Mouse (Mus musculus) gastrocnemius, adult 2 months (tissue): ENCODE results near the gene 1700001P01Rik. TPM values are rescaled to one million over a fixed set of nuclear protein-coding genes. Genes with fewer than 3 reads are reported as not detected.

Source experiments
- DNase-seq: peaks from one replicate; pipeline ENCODE4 v3.0.0; 2022
- H3K27ac ChIP-seq: fragments of 200-600 bp; 2 replicates; pipeline ENCODE4 v1.8.1; 2022; ENCODE audit warnings: mild to moderate bottlenecking
- H3K4me3 ChIP-seq: fragments of 200-600 bp; 2 replicates; pipeline ENCODE4 v1.8.1; 2022; ENCODE audit warnings: mild to moderate bottlenecking, moderate library complexity
- CTCF ChIP-seq: fragments of 200-600 bp; IDR thresholded peaks from 2 replicates; pipeline ENCODE4 v1.8.1; 2022; ENCODE audit warnings: antibody characterized with exemption, mild to moderate bottlenecking, moderate library complexity
- intact Hi-C: fragments of 180-260 bp; cut with DNase I; formaldehyde crosslinking; loops from one replicate; pipeline ENCODE4 v1.15.1; 2025
- total RNA-seq, 2 experiments: library from RNA; stranded (reverse); gene quantifications; 2 replicates each; pipeline ENCODE4 v1.2.3; 2021

The 1700001P01Rik gene
- total RNA-seq, 2 experiments from 2014 or later = 0.39 to 0.56 TPM

- peak overlapping the region; percentile 97 for H3K27ac ChIP-seq
- H3K4me3 ChIP-seq = peak overlapping the region; percentile 49
- intact Hi-C loops = no loop called here
- TF ChIP-seq CTCF = no peak
- DNase-seq = peak; percentile 63
These were observed 31.9 kb upstream of the 1700001P01Rik start for GRCm38 (mm10) chr11:97807626-97808025.

- no peak for DNase-seq
- H3K4me3 ChIP-seq = peak overlapping the region; percentile 56
- intact Hi-C loops = no loop called here
- H3K27ac ChIP-seq = peak overlapping the region; percentile 97
- no peak for TF ChIP-seq CTCF
These were observed 30.9 kb upstream of the 1700001P01Rik start for GRCm38 (mm10) chr11:97806613-97806964.

GRCm38 (mm10) chr11:97805662-97806612 lies 30.2 kb upstream of the 1700001P01Rik start:
- DNase-seq = peak; percentile 55
- intact Hi-C loops = no loop called here
- H3K4me3 ChIP-seq = peak overlapping the region; percentile 56

GRCm38 (mm10) chr11:97804841-97805661 lies 29.3 kb upstream of the 1700001P01Rik start:
- peak overlapping the region; percentile 56 for H3K4me3 ChIP-seq
- peak overlapping the region; percentile 97 for H3K27ac ChIP-seq
- intact Hi-C loops = no loop called here
- TF ChIP-seq CTCF = no peak
- DNase-seq = no peak

More at GRCm38 (mm10) chr11:97805662-97806612, 30.2 kb upstream of the 1700001P01Rik start:
- TF ChIP-seq CTCF = no peak
- peak overlapping the region; percentile 97 for H3K27ac ChIP-seq

- DNase-seq = no peak
- no peak for TF ChIP-seq CTCF
- Histone ChIP-seq H3K4me3 (peak overlapping the region; percentile 99), H3K27ac (peak overlapping the region; percentile 97)
- intact Hi-C loops = no loop called here
These were observed 28.1 kb upstream of the 1700001P01Rik start for GRCm38 (mm10) chr11:97803847-97804246.

GRCm38 (mm10) chr11:97802495-97802894 lies 26.8 kb upstream of the 1700001P01Rik start:
- intact Hi-C loops = no loop called here
- Histone ChIP-seq H3K27ac (peak overlapping the region; percentile 97), H3K4me3 (peak overlapping the region; percentile 99)
- DNase-seq = no peak
- TF ChIP-seq CTCF = no peak

- peak overlapping the region; percentile 97 for H3K27ac ChIP-seq
- H3K4me3 ChIP-seq = peak overlapping the region; percentile 99
- no peak for TF ChIP-seq CTCF
- no peak for DNase-seq
- intact Hi-C loops = no loop called here
These were observed 26.4 kb upstream of the 1700001P01Rik start for GRCm38 (mm10) chr11:97802194-97802470.

GRCm38 (mm10) chr11:97801409-97802193 lies 25.9 kb upstream of the 1700001P01Rik start:
- Histone ChIP-seq H3K4me3 (peak overlapping the region; percentile 99), H3K27ac (peak overlapping the region; percentile 97)
- peak; percentile 55 for TF ChIP-seq CTCF
- intact Hi-C loops = no loop called here
- DNase-seq = no peak

- peak overlapping the region; percentile 99 for H3K4me3 ChIP-seq
- no peak for TF ChIP-seq CTCF
- intact Hi-C loops = no loop called here
- DNase-seq = no peak
- H3K27ac ChIP-seq = peak overlapping the region; percentile 97
These were observed 25.1 kb upstream of the 1700001P01Rik start for GRCm38 (mm10) chr11:97800691-97801408.

GRCm38 (mm10) chr11:97799994-97800690 lies 24.4 kb upstream of the 1700001P01Rik start:
- no peak for TF ChIP-seq CTCF
- Histone ChIP-seq H3K27ac (peak overlapping the region; percentile 97), H3K4me3 (peak overlapping the region; percentile 99)
- peak; percentile 87 for DNase-seq
- intact Hi-C loops = loop anchor here (2.0 to 5.0 kb wide), 3 partner anchors 42 to 187 kb away; partner anchors contain the start of genes B230217C12Rik, Fbxo47 and Plxdc1
